Mouse (Mus musculus) WW6 (cell line): Measurements from ENCODE around the gene Tmem91.

Source experiments
- DNase-seq: peaks from one replicate; pipeline ENCODE4 v3.0.0-alpha.2; 2013; ENCODE audit warnings: low read depth, low spot score

Tmem91 gene

GRCm38 (mm10) chr7:25699851-25700250 is 24.9 kb upstream of the Tmem91 start:
- DNase-seq = peak; percentile 75

- no peak for DNase-seq
Measured at GRCm38 (mm10) chr7:25694104-25694503, 19.1 kb upstream of the Tmem91 start.

- DNase-seq = no peak
Measured at GRCm38 (mm10) chr7:25690051-25690450, 15.1 kb upstream of the Tmem91 start.

DNA sequence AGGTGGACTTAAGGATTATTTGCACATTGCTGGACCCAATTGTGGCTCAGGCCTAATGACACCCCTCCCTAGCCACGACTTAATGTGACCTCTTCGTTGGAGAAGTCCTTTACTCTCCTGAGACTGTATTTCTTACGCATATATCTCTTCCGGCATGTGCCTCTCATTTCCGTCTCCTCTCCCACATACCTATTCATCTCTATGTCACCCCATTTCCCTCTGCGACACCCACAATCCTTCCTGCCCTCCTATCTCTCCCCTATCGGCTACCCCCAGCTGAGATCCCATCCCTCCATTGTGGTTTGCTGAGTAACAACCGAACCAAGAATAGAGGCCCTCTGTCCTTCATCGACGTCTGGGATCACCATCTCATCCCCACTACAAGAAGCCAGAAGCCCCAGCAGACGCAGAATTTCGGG is 14.6 kb upstream of the Tmem91 start:
- DNase-seq = no peak

- no peak for DNase-seq
Measured at GRCm38 (mm10) chr7:25688810-25689586, 14.0 kb upstream of the Tmem91 start.

DNA sequence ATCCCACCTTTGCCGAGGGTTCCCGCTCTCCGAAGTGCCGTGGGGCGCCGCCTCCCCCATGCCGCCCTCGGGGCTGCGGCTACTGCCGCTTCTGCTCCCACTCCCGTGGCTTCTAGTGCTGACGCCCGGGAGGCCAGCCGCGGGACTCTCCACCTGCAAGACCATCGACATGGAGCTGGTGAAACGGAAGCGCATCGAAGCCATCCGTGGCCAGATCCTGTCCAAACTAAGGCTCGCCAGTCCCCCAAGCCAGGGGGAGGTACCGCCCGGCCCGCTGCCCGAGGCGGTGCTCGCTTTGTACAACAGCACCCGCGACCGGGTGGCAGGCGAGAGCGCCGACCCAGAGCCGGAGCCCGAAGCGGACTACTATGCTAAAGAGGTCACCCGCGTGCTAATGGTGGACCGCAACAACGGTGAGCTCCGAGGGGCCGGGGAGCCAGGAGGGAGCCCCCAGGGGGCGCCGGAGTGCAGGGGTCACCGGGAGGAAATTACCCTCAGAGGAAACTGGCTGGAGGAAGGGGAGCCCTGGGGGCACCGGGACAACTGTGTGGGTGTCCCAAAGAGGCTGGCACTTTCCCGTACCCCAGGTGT is 12.9 kb upstream of the Tmem91 start:
- DNase-seq = no peak

DNA sequence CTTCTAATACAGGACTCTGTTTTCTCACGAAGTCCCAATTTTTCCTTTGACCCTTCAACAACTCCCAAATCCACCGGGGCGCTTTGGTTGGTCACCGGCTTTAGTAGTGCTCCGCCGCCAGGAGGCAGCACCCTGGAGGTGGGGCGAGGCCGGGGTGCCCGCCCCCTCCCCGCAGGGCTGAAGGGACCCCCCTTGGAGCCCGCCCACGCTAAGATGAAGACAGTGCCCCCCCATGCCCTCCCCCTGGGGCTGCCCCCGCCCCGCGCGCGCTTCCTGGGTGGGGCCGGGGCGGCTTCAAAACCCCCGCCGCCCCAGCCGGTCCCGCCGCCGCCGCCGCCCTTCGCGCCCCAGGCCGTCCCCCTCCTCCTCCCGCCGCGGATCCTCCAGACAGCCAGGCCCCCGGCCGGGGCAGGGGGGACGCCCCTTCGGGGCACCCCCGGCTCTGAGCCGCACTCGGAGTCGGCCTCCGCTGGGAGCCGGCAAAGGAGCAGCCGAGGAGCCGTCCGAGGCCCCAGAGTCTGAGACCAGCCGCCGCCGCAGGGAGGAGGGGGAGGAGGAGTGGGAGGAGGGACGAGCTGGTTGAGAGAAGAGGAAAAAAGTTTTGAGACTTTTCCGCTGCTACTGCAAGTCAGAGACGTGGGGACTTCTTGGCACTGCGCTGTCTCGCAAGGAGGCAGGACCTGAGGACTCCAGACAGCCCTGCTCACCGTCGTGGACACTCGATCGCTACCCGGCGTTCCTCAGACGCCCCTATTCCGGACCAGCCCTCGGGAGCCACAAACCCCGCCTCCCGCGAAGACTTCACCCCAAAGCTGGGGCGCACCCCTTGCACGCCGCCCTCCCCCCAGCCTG is 11.9 kb upstream of the Tmem91 start, which contains the start of gene Tgfb1:
Gene Tgfb1 (plus strand): TSS at position 323 of the 852 bp plus-strand sequence.
- DNase-seq = no peak

GRCm38 (mm10) chr7:25685926-25686470 is 11.0 kb upstream of the Tmem91 start:
- no peak for DNase-seq

DNA sequence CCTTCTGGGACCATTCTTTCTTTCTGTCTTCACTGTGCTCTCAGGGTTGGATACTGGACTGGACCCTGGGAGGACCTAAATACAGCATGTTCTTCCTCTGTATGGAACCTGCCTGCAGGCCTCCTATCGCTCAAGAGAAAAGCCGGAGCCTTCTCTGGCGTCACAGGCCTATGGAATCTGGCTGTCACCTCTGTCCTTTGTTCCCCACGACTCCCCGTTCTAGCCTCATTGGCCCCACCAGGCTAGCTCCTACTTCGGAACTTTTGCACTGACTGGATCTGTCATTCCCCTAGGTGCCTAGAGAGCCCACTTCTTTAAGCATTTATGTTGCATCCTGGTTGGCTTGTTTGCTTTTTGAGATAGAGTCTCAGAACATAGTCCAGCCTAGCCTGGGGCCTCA is 9.7 kb upstream of the Tmem91 start:
- no peak for DNase-seq

GRCm38 (mm10) chr7:25683474-25684180 is 8.7 kb upstream of the Tmem91 start:
- DNase-seq = no peak

GRCm38 (mm10) chr7:25681341-25682231 is 6.6 kb upstream of the Tmem91 start:
- DNase-seq = no peak

DNA sequence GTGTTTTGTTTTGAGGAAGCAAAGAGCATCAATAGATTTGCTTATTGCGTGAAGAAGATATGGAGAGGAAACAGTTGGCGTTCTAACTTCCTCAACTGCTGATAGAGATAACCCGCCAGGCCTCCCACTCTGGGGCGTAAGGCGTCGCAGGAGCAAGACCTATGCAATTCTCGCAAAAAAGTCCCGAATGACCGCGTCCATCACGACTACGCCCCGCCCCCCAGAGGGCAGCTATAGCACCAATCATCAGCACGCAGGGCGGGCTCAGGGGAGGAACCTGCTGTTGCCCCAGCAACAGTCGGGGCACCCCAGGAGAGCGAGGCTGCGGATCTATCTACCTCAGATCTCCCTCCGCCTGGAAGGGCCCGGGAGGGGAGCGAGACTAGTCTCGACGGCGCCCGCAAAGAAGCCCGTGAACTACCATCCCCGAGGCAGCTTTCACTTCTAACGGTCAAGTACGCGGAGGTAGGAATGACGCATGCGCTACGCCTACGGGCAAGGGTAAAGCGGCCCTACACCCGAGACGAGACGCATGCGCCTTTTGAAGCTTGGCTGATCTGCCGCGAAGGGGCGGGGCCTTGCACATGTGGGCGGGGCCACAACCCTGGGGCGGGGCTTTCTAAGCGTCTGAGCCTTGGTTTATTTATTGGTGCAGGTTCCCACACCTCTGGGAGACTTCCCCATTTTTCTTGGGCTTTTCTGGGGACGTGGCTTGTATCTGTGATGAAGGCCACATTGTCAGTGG is 5.7 kb upstream of the Tmem91 start, which contains the start of gene B9d2:
Gene B9d2 (plus strand): TSS at position 267 of the 745 bp plus-strand sequence.
- peak; percentile 91 for DNase-seq

GRCm38 (mm10) chr7:25679971-25680370 is 5.0 kb upstream of the Tmem91 start:
- DNase-seq = no peak

DNA sequence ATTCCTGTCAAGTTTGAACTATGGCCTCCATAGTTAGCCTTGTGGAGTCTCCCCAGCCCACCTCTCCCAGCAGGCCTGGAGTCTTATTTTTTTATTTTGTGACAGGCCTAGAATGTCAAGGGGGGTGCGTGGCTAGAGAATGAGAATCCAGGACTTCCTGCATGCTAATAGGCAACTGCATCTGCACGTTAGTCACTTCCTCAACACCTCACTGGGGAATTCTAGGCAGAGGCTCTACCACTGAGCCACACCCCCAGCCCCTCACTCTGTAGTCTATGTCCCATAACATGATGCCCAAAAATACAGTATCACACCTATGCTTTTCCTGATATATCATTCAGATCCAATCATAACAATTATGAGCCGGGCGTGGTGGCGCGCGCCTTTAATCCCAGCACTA is 2.0 kb upstream of the Tmem91 start:
- DNase-seq = no peak

- no peak for DNase-seq
Measured at GRCm38 (mm10) chr7:25676085-25676781, 1.3 kb upstream of the Tmem91 start.

DNA sequence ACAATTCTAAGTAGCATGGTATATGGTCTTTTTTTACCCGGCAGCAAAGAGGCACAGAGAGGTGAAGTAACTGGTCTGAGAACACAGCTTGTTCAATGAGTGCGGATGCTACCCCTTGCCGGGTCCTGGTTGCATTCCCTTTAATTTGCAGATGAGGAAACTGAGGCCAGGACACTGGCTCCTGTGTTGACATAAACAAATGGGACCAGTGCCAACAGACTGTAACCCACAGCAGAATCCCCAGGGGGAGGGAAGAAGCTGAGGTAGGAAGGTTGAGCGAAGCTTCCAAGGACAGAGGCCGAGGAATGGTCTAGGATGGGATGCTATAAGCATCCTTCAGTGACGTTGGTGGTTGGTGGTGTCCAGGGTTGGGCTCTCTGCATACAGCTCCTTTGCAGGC is 439 bp upstream of the Tmem91 start:
- no peak for DNase-seq

DNA sequence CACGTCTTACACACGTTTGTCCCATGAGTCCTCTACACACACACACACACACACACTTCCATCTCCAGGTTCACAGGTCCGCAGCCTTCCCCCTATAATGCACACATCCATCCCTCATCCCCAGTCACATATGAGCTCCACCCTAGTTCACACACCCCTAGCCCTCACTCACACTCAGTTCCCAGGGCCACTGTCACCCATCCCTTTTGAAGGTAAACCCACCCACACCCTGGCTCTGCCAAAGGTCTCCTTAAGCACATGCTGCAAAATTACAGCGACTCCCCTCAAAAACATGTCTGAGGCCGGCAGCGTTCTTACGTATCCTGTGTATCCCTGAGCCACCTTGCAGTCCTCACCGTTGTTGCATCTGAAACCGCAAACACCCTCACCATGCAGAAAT is 669 bp downstream of the Tmem91 start:
- DNase-seq = no peak

DNA sequence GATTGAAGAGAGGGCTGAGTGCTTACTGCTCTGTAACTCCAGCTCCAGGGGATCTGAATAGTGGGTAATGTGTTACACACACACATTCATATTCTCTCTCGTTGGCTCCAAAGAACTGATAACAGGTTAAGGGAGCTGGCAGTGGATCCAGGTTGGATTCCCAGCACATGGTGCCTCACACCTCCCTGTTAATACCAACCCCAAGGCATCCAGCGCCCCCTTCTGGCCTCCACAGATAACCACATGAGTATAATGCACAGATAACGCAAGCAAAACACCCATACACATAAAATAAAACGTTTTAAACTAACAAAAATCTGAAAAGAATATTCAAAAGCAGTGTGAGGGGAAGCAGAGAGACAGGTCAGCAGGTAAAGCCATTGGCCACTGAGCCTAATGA is 2.5 kb downstream of the Tmem91 start:
- DNase-seq = no peak

GRCm38 (mm10) chr7:25671686-25672085 is 3.3 kb downstream of the Tmem91 start:
- no peak for DNase-seq
